Mouse (Mus musculus) cerebellum, postnatal 25 days (tissue): ENCODE measurements at regions not wholly inside any gene's neighbourhood (a gene's known extent, or its start where the extent isn't known, plus 50 kb on each side); places are given as distances from the start of the nearest gene placed in this dataset.

Source experiments
- DNase-seq, 2 experiments: peaks; one replicate each; pipeline ENCODE4 v3.0.0; 2021; ENCODE audit warnings: mixed read lengths in 2 of 2

- no peak for DNase-seq
Observed at GRCm38 (mm10) chr3:148324911-148325621, 665.3 kb downstream of the Adgrl2 start.

GRCm38 (mm10) chr3:148321894-148322293, 668.5 kb downstream of the Adgrl2 start:
- no peak for DNase-seq

GRCm38 (mm10) chr3:148316198-148316597, 674.2 kb downstream of the Adgrl2 start:
- DNase-seq: no peak

- no peak for DNase-seq
Observed at GRCm38 (mm10) chr3:148315286-148315685, 675.1 kb downstream of the Adgrl2 start.

GRCm38 (mm10) chr3:148295515-148295914, 694.8 kb downstream of the Adgrl2 start:
- no peak for DNase-seq

- DNase-seq: no peak
Observed at GRCm38 (mm10) chr3:148278978-148279377, 711.4 kb downstream of the Adgrl2 start.

- no peak for DNase-seq
Observed at GRCm38 (mm10) chr3:148272159-148272848, 718.1 kb downstream of the Adgrl2 start.

GRCm38 (mm10) chr3:148268812-148269211, 721.5 kb downstream of the Adgrl2 start:
- DNase-seq: no peak

- no peak for DNase-seq
Observed at GRCm38 (mm10) chr3:148259211-148259610, 731.1 kb downstream of the Adgrl2 start.

- DNase-seq: peak; percentile 83 to 88
Observed at GRCm38 (mm10) chr3:148248617-148249016, 741.7 kb downstream of the Adgrl2 start.

GRCm38 (mm10) chr3:148246786-148247185, 743.6 kb downstream of the Adgrl2 start:
- DNase-seq: no peak

- no peak for DNase-seq
Observed at GRCm38 (mm10) chr3:148238093-148238492, 752.3 kb downstream of the Adgrl2 start.

GRCm38 (mm10) chr3:148237555-148237954, 752.8 kb downstream of the Adgrl2 start:
- no peak for DNase-seq

- DNase-seq: no peak
Observed at GRCm38 (mm10) chr3:148233616-148234015, 756.7 kb downstream of the Adgrl2 start.

- no peak for DNase-seq
Observed at GRCm38 (mm10) chr3:148229192-148229591, 761.2 kb downstream of the Adgrl2 start.

- no peak for DNase-seq
Observed at GRCm38 (mm10) chr3:148228002-148228707, 762.2 kb downstream of the Adgrl2 start.

- no peak for DNase-seq
Observed at GRCm38 (mm10) chr3:148220826-148221225, 769.5 kb downstream of the Adgrl2 start.

GRCm38 (mm10) chr3:148220024-148220590, 770.2 kb downstream of the Adgrl2 start:
- peak; percentile 19 to 47 for DNase-seq

- no peak for DNase-seq
Observed at GRCm38 (mm10) chr3:148202148-148202547, 788.2 kb downstream of the Adgrl2 start.

GRCm38 (mm10) chr3:148186704-148187103, 803.7 kb downstream of the Adgrl2 start:
- DNase-seq: no peak

GRCm38 (mm10) chr3:148167556-148167955, 822.8 kb downstream of the Adgrl2 start:
- no peak for DNase-seq

- DNase-seq: no peak
Observed at GRCm38 (mm10) chr3:148159059-148159458, 831.3 kb downstream of the Adgrl2 start.

- DNase-seq: no peak
Observed at GRCm38 (mm10) chr3:148158533-148158932, 831.8 kb downstream of the Adgrl2 start.
